Comparison of ENCODE assay signal across 9 mouse cellular contexts in the genomic region with DNA sequence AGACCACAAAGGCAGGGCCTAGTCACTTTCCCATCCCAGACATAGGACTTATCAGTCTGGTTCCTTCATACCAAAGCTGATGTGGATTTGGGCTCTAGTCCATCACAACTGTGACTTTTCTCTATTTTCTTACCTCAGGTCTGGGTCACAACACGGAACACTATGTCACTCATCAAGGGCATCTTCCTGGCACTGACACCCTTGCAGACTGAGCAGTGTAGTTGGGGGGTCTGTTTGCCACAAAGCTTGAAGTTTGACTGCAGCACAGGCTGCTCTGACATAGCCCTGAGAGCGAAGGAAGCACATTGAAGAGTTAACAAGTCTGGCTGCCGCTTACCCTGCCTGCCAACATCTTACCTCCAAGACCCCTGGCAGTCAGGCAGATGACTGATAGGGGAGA. TPM values are rescaled to one million over a fixed set of nuclear protein-coding genes. Genes with fewer than 3 reads are reported as not detected.
A peak's percentile ranks its signal among the peaks of the same experiment; 100 is the strongest.
DNase-seq lines count a peak whose midpoint lies in the region; ATAC-seq and TF ChIP-seq lines count a peak whose summit lies in the region.
"Had no signal": no experiment of that assay in that cellular context is flagged by ENCODE, and none has a peak within 500 bp of the region (broad histone marks: within the 10 kb centered on the region; RNA-seq: fewer than 3 reads in every experiment).

No protein-coding gene starts in this region.

- H3K4me1 ChIP-seq in heart, embryonic 15.5 days (replicated peaks) = peaks cover 40% of the 10 kb centered on the region
- H3K4me1 ChIP-seq in heart, adult 2 months (ENCODE audit: control insufficient read depth, insufficient read depth, low read length) = peaks cover 11% of the 10 kb centered on the region
- peaks cover 2% of the 10 kb centered on the region; the same call in 1 of the 2 replicates for H3K4me1 ChIP-seq in bone marrow, adult 2 months (ENCODE audit: control insufficient read depth, insufficient read depth, low read length)
- peaks cover 65% of the 10 kb centered on the region for H3K4me1 ChIP-seq in hindbrain, embryonic 10.5 days (replicated peaks)
- peaks cover 36% of the 10 kb centered on the region for H3K4me1 ChIP-seq in liver, embryonic 16.5 days (ENCODE audit: control insufficient read depth, low read depth, low read length)

- 68% methylated on average over 3 of the region's 3 CpGs for WGBS in heart, embryonic 15.5 days
- 75% methylated on average over 3 of the region's 3 CpGs for WGBS in heart, adult 2 months
- 77% methylated on average over 3 of the region's 3 CpGs for WGBS in bone marrow, adult 2 months
- WGBS in hindbrain, embryonic 10.5 days = 90% methylated on average over 3 of the region's 3 CpGs
- 75% methylated on average over 3 of the region's 3 CpGs for WGBS in liver, embryonic 16.5 days (ENCODE audit: insufficient replicate concordance)

- H3K27ac ChIP-seq in heart, embryonic 15.5 days = no peak overlapping the region
- no peak overlapping the region for H3K27ac ChIP-seq in heart, adult 2 months
- peak overlapping the region; percentile 7; the same call in 1 of the 2 replicates for H3K27ac ChIP-seq in bone marrow, adult 2 months (ENCODE audit: control insufficient read depth, insufficient read depth, low read depth, low read length, poor library complexity)
- no peak overlapping the region for H3K27ac ChIP-seq in hindbrain, embryonic 10.5 days
- peak overlapping the region; percentile 7; the same call in 1 of the 2 replicates for H3K27ac ChIP-seq in liver, embryonic 16.5 days (ENCODE audit: low read length)

- no peak for TF ChIP-seq POLR2A in heart, adult 2 months (IDR thresholded peaks at IDR 0.05; ENCODE audit: insufficient read depth, low read depth, low read length)
- TF ChIP-seq POLR2A in bone marrow, adult 2 months (IDR thresholded peaks at IDR 0.05; ENCODE audit: borderline replicate concordance, control insufficient read depth, low read depth, low read length) = no peak

- peak overlapping the region; percentile 6; the same call in 1 of the 2 replicates for H3K4me2 ChIP-seq in heart, embryonic 15.5 days
- peak overlapping the region; percentile 11; the same call in 1 of the 2 replicates for H3K4me2 ChIP-seq in liver, embryonic 16.5 days (ENCODE audit: low read depth, low read length)

- no peaks in the 10 kb centered on the region for H3K9me3 ChIP-seq in heart, embryonic 15.5 days (replicated peaks)
- H3K9me3 ChIP-seq in hindbrain, embryonic 10.5 days = no peaks in the 10 kb centered on the region
- H3K9me3 ChIP-seq in liver, embryonic 16.5 days (replicated peaks; ENCODE audit: control insufficient read depth, low read length) = no peaks in the 10 kb centered on the region

- no peak overlapping the region for H3K4me3 ChIP-seq in heart, embryonic 15.5 days
- no peak overlapping the region for H3K4me3 ChIP-seq in heart, adult 2 months
- H3K4me3 ChIP-seq in bone marrow, adult 2 months (replicated peaks; ENCODE audit: control insufficient read depth, low read depth, low read length) = no peak overlapping the region
- H3K4me3 ChIP-seq in hindbrain, embryonic 10.5 days = peak overlapping the region; percentile 37
- no peak overlapping the region for H3K4me3 ChIP-seq in liver, embryonic 16.5 days (ENCODE audit: low read depth, low read length)

- H3K79me2 ChIP-seq in heart, adult 2 months (replicated peaks; ENCODE audit: control insufficient read depth, insufficient read depth, low read length) = 0 out of 2 replicates have a peak, but pooled peaks cover 2% of the 10 kb centered on the region

- no peak for TF ChIP-seq CTCF in heart, adult 2 months (IDR thresholded peaks at IDR 0.05)
- TF ChIP-seq CTCF in bone marrow, adult 2 months (IDR thresholded peaks at IDR 0.05; ENCODE audit: control insufficient read depth, insufficient read depth, low read length) = no peak

- H3K9ac ChIP-seq in heart, embryonic 15.5 days = 0 out of 2 replicates have a peak overlapping the region, but pooled peaks have one; percentile 6
- H3K9ac ChIP-seq in heart, adult 2 months (ENCODE audit: low read depth, low read length) = no peak overlapping the region
- H3K9ac ChIP-seq in liver, embryonic 16.5 days (ENCODE audit: low read depth, low read length) = no peak overlapping the region

- ATAC-seq in heart, embryonic 15.5 days (replicated peaks; ENCODE audit: insufficient number of reproducible peaks, insufficient read depth, low FRiP score, low read depth) = no peak
- no peak for ATAC-seq in liver, embryonic 16.5 days (ENCODE audit: low read depth)
- no peak for ATAC-seq in CD4-positive, CD25-positive, alpha-beta regulatory T cell, adult 4 months

- peaks cover 38% of the 10 kb centered on the region for H3K36me3 ChIP-seq in heart, embryonic 15.5 days
- H3K36me3 ChIP-seq in heart, adult 2 months (ENCODE audit: control insufficient read depth, insufficient read depth, low read length) = peaks cover 3% of the 10 kb centered on the region; the same call in 1 of the 2 replicates
- peaks cover 87% of the 10 kb centered on the region for H3K36me3 ChIP-seq in hindbrain, embryonic 10.5 days
- peaks cover 16% of the 10 kb centered on the region for H3K36me3 ChIP-seq in liver, embryonic 16.5 days (ENCODE audit: control insufficient read depth, insufficient read depth)

- no peak for DNase-seq in heart, adult 2 months
- no peak for DNase-seq in hindbrain, embryonic 10.5 days (ENCODE audit: low spot score)
- no peak for DNase-seq in adrenal gland, postnatal 4 days (ENCODE audit: low spot score in 2 of 2)
- DNase-seq in left cerebral cortex, adult 8-10 months (ENCODE audit: low spot score in 2 of 2) = no peak
- DNase-seq: cerebellum, postnatal 10 days had no signal

- no peaks in the 10 kb centered on the region for H3K27me3 ChIP-seq in heart, embryonic 15.5 days
- H3K27me3 ChIP-seq in heart, adult 2 months (ENCODE audit: control insufficient read depth, insufficient read depth, low read length) = no peaks in the 10 kb centered on the region
- no peaks in the 10 kb centered on the region for H3K27me3 ChIP-seq in hindbrain, embryonic 10.5 days (ENCODE audit: insufficient read depth, poor library complexity, severe bottlenecking)
- H3K27me3 ChIP-seq in liver, embryonic 16.5 days (ENCODE audit: control insufficient read depth, insufficient read depth, low read depth, low read length) = no peaks in the 10 kb centered on the region

- intact Hi-C loops in heart, adult 2 months (cut with DNase I) = no loop called here

- no peak for TF ChIP-seq EP300 in heart, adult 2 months (IDR thresholded peaks at IDR 0.05; ENCODE audit: insufficient read depth, low read depth, low read length)

RNA-seq across cellular contexts. Expression of gene Rbm15b, which starts 4.1 kb away (rescaled TPM):
- polyA plus RNA-seq in heart, embryonic 15.5 days (2015; fragmentation: Nextera tagmentation; extraction: Ambion mirVana) = 3.7 and 7.6 TPM in 2 replicates
- total RNA-seq in heart, adult 2 months (2021) = 10 to 100 TPM; 11.7 to 14.3 TPM
- polyA plus RNA-seq in heart, adult 2 months (2012; rRNA removed) = 3.9 and 5.5 TPM in 2 replicates
- polyA plus RNA-seq in bone marrow, adult 2 months (2011; ENCODE audit: insufficient read depth, insufficient read length, low replicate concordance, missing spikeins) = 7.3 and 11.5 TPM in 2 replicates
- polyA plus RNA-seq in hindbrain, embryonic 10.5 days (2016; fragmentation: Nextera tagmentation; extraction: Ambion mirVana) = 17.1 and 23.8 TPM in 2 replicates
- polyA plus RNA-seq in liver, embryonic 16.5 days (2015; fragmentation: Nextera tagmentation; extraction: Ambion mirVana) = 1.5 and 1.6 TPM in 2 replicates
- 10 to 100 TPM; 39.3 to 42.3 TPM for total RNA-seq in adrenal gland, postnatal 4 days (2021)
- 10 to 100 TPM; 51.6 to 56.5 (median 52.8) TPM for total RNA-seq in left cerebral cortex, adult 8-10 months (2022)
- polyA plus RNA-seq in CD4-positive, CD25-positive, alpha-beta regulatory T cell, adult 4 months (2017; shearing (Covaris generic)) = 1 to 10 TPM; 3.7 to 4.4 TPM

RNA-seq across cellular contexts. Expression of gene Manf, which starts 8.7 kb away (rescaled TPM):
- polyA plus RNA-seq in heart, embryonic 15.5 days (2015; fragmentation: Nextera tagmentation; extraction: Ambion mirVana) = 188 and 199 TPM in 2 replicates
- total RNA-seq in heart, adult 2 months (2021) = 100 to 1,000 TPM; 178 to 202 TPM
- 10.1 and 27.3 TPM in 2 replicates for polyA plus RNA-seq in heart, adult 2 months (2012; rRNA removed)
- polyA plus RNA-seq in bone marrow, adult 2 months (2011; ENCODE audit: insufficient read depth, insufficient read length, low replicate concordance, missing spikeins) = 79.1 and 100 TPM in 2 replicates
- 253 and 276 TPM in 2 replicates for polyA plus RNA-seq in hindbrain, embryonic 10.5 days (2016; fragmentation: Nextera tagmentation; extraction: Ambion mirVana)
- 140 and 150 TPM in 2 replicates for polyA plus RNA-seq in liver, embryonic 16.5 days (2015; fragmentation: Nextera tagmentation; extraction: Ambion mirVana)
- total RNA-seq in adrenal gland, postnatal 4 days (2021) = 100 to 1,000 TPM; 264 to 274 TPM
- total RNA-seq in left cerebral cortex, adult 8-10 months (2022) = 100 to 1,000 TPM in 2 of 4 experiments, 10 to 100 TPM in 2; 94.8 to 105 (median 98.7) TPM
- polyA plus RNA-seq in CD4-positive, CD25-positive, alpha-beta regulatory T cell, adult 4 months (2017; shearing (Covaris generic)) = 100 to 1,000 TPM; 124 to 139 TPM

Comparison
In these comparisons a context has a peak if more than half of its experiments do, and no peak if none do; other contexts are left out.
1. H3K27ac ChIP-seq: peak in bone marrow, adult 2 months (single experiment) and liver, embryonic 16.5 days (single experiment); none in heart, embryonic 15.5 days (single experiment), heart, adult 2 months (single experiment) and hindbrain, embryonic 10.5 days (single experiment).